Mouse (Mus musculus) monocyte, adult 2 months (primary cell): ENCODE data around the gene Arpc2.
A peak's percentile ranks its signal among the peaks of the same experiment; 100 is the strongest.

ENCODE experiments used
- DNase-seq, 2 experiments: peaks; one replicate each; pipeline ENCODE4 v3.0.0; 2022; ENCODE audit warnings: low spot score in 2 of 2, low read depth in 1 of 2

The Arpc2 gene

DNA sequence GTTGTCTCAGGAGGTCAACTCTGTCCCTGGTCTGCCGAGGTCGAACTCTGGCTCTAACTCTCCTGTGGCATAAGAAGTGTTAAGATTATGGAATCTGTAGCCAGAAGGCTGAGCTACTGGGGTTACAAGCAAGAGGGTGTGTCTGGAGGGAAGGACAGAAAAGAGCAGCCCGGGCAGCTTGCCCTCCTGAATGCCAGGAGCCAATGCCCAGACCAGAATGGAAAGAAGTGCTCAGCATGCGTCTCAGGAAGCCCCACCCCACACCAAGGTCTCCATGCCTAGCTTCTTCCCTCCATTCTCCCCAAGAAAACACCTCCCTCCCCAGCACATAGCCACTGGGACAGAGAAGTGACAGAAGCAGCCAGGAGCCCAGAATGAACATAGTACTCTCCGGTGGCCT lies 63.1 kb downstream of the Arpc2 start:
- DNase-seq = no peak

- no peak for DNase-seq
Observed at GRCm38 (mm10) chr1:74300347-74301110, 64.6 kb downstream of the Arpc2 start.

- DNase-seq = no peak
Observed at GRCm38 (mm10) chr1:74302229-74302628, 66.3 kb downstream of the Arpc2 start.

DNA sequence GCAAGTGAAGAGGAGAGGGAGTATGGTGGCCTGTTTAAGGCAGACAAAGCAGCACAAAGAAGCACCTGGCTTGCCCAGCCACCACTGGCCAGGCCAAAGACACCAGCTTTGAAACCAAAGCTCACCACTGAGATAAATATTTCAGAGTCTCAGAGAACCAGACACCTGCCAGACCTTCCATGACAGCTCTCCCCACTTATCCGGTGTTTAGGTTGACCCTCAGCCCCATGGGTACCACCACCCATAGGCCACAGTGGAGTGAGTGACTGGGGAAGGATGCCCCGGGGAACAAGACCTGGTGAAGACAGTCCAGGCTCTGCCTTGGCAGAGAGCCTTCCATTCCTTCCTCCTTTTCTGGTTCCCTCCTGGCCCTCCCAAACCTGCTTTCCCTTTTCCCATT lies 67.0 kb downstream of the Arpc2 start:
- no peak for DNase-seq

DNA sequence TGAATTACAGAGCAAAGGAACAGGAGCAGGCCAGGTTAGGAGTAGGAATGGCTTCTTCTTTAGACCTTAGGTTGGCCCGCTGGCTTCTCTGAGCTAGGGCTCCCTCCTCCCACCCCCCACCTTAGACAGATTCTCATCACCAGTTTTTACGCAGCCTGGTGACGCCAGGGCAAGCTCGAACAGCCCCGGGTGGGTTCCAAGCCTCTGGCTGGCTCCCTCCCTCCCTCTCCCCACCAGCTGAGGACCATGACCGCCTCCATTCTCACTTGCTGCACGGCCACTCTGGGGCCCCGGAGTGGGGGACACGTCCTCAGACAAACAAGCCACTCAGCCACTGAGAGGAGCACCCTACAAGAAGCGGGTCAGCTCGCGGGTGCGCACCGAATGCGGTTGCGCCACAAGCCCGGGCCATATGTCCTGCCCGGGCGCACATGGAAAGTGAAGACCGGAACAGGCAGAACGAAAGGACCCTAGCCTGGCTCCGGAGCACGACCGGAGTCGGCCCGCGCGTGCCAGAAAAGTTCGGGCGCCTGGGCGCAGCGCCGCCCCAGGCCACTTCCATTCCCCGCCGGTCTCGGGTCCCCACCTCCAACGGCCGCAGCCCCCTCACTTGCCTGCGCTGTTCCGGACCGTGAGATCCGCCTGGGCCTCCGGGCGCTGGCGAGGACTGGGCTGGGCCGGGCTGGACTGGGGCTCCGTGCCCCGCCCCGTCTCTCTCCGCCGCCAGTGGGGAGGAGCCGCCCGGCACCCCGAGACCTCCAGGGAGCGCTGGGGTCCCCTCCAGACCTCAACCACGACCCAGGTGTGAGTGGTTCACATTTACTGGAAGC lies 67.8 kb downstream of the Arpc2 start:
- DNase-seq = peak in 1 of 2 experiments; percentile 61

GRCm38 (mm10) chr1:74304339-74304790 lies 68.5 kb downstream of the Arpc2 start:
- no peak for DNase-seq

GRCm38 (mm10) chr1:74304946-74305345 lies 69.1 kb downstream of the Arpc2 start:
- no peak for DNase-seq

DNA sequence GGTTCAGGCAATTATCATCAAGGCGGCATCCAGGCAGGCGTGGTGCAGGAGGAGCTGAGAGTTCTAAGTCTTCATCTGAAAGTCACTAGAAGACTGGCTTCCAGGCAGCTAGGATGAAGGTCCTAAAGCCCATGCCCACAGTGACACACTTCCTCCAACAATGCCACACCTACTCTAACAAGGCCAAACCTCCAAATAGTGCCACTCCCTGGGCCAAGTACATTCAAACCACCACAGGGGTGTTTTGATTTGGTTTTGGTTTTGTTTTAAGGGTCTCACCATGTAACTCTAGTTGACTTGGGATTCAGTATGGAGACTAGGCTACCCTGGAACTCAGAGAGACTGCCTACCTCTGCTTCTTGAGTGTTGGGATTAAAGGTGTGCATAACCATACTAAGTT lies 69.6 kb downstream of the Arpc2 start, which contains the start of gene Tmbim1:
TSS of gene Tmbim1 (minus strand) at position 101 of the 400 bp plus-strand sequence.
- no peak for DNase-seq

GRCm38 (mm10) chr1:74307146-74307545 lies 71.3 kb downstream of the Arpc2 start:
- no peak for DNase-seq

GRCm38 (mm10) chr1:74308001-74308964 lies 72.4 kb downstream of the Arpc2 start:
- no peak for DNase-seq

DNA sequence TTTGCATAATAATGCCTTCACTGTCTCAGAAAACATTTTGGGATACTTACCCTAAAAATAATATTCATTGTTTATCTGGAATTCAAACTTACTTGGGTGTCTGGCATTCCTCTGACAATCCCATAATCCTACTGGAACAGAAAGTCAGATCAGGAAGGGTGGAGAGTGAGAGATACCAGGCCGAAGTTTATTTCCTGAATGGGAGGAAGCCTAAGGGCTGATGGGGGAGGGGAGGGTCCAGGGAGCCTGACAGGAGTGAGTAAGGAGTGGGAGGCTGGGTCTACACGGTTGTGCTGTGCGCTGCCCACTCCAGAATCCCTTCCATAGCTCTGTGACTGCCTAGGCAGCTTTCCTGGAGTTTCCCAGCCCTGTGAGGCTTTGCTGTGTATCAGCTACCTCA lies 73.9 kb downstream of the Arpc2 start:
- DNase-seq = no peak

GRCm38 (mm10) chr1:74313049-74313692 lies 77.3 kb downstream of the Arpc2 start:
- DNase-seq = peak in 1 of 2 experiments; percentile 19

DNA sequence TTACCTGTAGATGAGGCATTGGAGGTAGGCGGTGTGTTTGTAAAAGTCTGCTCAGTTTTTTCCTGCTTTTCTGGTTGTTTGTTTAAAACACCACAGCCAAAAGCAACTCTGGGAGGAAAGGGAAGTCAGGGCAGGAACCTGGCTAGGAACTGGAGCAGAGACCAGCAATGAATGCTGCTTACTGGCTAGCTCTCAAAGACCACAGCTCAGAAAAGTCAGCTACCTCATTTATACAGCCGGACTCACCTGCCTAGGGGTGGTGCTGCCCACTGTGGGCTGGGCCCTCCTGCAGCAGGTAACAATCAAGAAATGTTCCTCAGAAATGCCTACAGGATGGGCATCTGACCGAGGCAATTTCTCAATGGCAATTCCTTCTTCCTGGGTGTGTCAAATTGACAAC lies 78.9 kb downstream of the Arpc2 start:
- no peak for DNase-seq

GRCm38 (mm10) chr1:74316114-74316827 lies 80.4 kb downstream of the Arpc2 start:
- DNase-seq = no peak
